In the genomic region with DNA sequence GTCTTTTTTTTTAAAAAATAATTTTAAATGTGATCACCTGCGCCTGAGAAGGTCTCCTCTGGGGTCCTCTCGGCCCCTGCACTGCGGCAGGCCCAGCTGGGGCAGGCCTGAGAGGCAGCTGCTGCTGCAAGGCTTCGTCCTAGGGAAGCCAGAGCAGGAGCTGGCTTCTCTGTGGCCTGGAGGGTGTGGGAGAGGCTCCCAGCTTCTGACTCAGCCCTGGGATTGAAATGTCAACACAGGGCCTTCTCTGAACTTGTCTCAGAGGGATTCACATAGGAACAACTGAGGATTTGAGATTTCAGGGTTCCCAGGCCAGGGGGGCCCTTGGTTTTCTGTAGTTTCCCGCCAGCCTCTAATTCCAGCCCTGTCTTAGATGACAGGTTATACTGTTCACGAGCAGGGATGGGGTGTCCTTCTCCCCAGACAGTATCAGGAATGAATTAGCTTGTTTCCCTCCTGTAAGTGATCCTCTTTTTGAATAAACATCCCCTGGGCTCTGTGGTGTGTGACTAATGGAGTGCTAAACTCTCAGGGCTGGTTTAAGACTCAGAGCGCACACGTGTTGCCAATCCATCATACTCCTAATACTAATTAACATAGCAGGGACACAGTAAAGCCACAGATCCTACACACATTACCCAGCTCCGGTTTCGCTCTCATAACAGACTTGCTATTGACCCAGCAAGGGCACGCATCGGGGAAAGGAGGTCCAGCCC, we compare ENCODE assay signal across 17 mouse cellular contexts. TPM values are rescaled to one million over a fixed set of nuclear protein-coding genes. Genes with fewer than 3 reads are reported as not detected.
A peak's percentile ranks its signal among the peaks of the same experiment; 100 is the strongest.
DNase-seq lines count a peak whose midpoint lies in the region; ATAC-seq and TF ChIP-seq lines count a peak whose summit lies in the region.
"Had no signal": no experiment of that assay in that cellular context is flagged by ENCODE, and none has a peak within 500 bp of the region (broad histone marks: within the 10 kb centered on the region; RNA-seq: fewer than 3 reads in every experiment).

No protein-coding gene starts in this region.

- no peak overlapping the region for H3K4me2 ChIP-seq in neural tube, embryonic 15.5 days
- peak overlapping the region; percentile 22; the same call in 1 of the 2 replicates for H3K4me2 ChIP-seq in limb, embryonic 13.5 days (replicated peaks)
- H3K4me2 ChIP-seq in stomach, postnatal 0 days (replicated peaks; ENCODE audit: low read depth): no peak overlapping the region
- H3K4me2 ChIP-seq: heart, embryonic 13.5 days; liver, embryonic 11.5 days; midbrain, embryonic 12.5 days had no signal

- ATAC-seq in neural tube, embryonic 15.5 days (ENCODE audit: low FRiP score): no peak
- peak; percentile 88 for ATAC-seq in limb, embryonic 13.5 days (ENCODE audit: low FRiP score, low read depth)
- ATAC-seq in stomach, postnatal 0 days (ENCODE audit: low FRiP score, low TSS enrichment): peak; percentile 65; the same call in 1 of the 2 replicates
- ATAC-seq: hindbrain, embryonic 16.5 days had no signal

- no peak overlapping the region for H3K4me3 ChIP-seq in gastrocnemius, adult 2 months
- H3K4me3 ChIP-seq in neural tube, embryonic 15.5 days (replicated peaks): no peak overlapping the region
- no peak overlapping the region for H3K4me3 ChIP-seq in limb, embryonic 13.5 days
- no peak overlapping the region for H3K4me3 ChIP-seq in stomach, postnatal 0 days (ENCODE audit: low read depth, low read length)
- H3K4me3 ChIP-seq: heart, embryonic 13.5 days; midbrain, embryonic 12.5 days had no signal

- no peaks in the 10 kb centered on the region for H3K9me3 ChIP-seq in neural tube, embryonic 15.5 days (replicated peaks)
- H3K9me3 ChIP-seq in limb, embryonic 13.5 days: no peaks in the 10 kb centered on the region
- no peaks in the 10 kb centered on the region for H3K9me3 ChIP-seq in stomach, postnatal 0 days (ENCODE audit: control insufficient read depth, low read length)
- H3K9me3 ChIP-seq: heart, embryonic 13.5 days; midbrain, embryonic 12.5 days had no signal

- no peaks in the 10 kb centered on the region for H3K27me3 ChIP-seq in neural tube, embryonic 15.5 days (replicated peaks)
- H3K27me3 ChIP-seq in limb, embryonic 13.5 days: 0 out of 2 replicates have a peak, but pooled peaks cover 10% of the 10 kb centered on the region
- no peaks in the 10 kb centered on the region for H3K27me3 ChIP-seq in stomach, postnatal 0 days (ENCODE audit: control insufficient read depth, insufficient read depth, low read length)
- H3K27me3 ChIP-seq: midbrain, embryonic 12.5 days had no signal

- intact Hi-C loops in gastrocnemius, adult 2 months (cut with DNase I): no loop called here
- intact Hi-C loops in heart, postnatal 36 days (cut with DNase I): no loop called here

- peaks cover 5% of the 10 kb centered on the region; the same call in 1 of the 2 replicates for H3K4me1 ChIP-seq in neural tube, embryonic 15.5 days
- H3K4me1 ChIP-seq in limb, embryonic 13.5 days: peaks cover 15% of the 10 kb centered on the region
- no peaks in the 10 kb centered on the region for H3K4me1 ChIP-seq in stomach, postnatal 0 days (replicated peaks; ENCODE audit: control insufficient read depth, insufficient read depth)
- H3K4me1 ChIP-seq: heart, embryonic 13.5 days; midbrain, embryonic 12.5 days had no signal

- peak; percentile 39 for DNase-seq in gastrocnemius, adult 2 months
- no peak for DNase-seq in gastrocnemius, adult 18-20 months (ENCODE audit: low spot score)
- DNase-seq in neural tube, embryonic 10.5 days (ENCODE audit: extremely low spot score, low spot score): peak; percentile 32
- no peak for DNase-seq in stomach, postnatal 0 days (ENCODE audit: low spot score)
- no peak for DNase-seq in right cerebral cortex, postnatal 25 days
- no peak for DNase-seq in heart, postnatal 36 days
- DNase-seq: cerebellum, adult 18-20 months; kidney, postnatal 14 days; lung, postnatal 10 days; thymus, postnatal 36 days had no signal

- TF ChIP-seq EP300 in stomach, postnatal 0 days (optimal IDR thresholded peaks at IDR 0.05): no peak

- no peaks in the 10 kb centered on the region for H3K36me3 ChIP-seq in neural tube, embryonic 15.5 days
- H3K36me3 ChIP-seq in limb, embryonic 13.5 days: no peaks in the 10 kb centered on the region
- no peaks in the 10 kb centered on the region for H3K36me3 ChIP-seq in stomach, postnatal 0 days (ENCODE audit: control insufficient read depth, insufficient read depth, low read length)
- H3K36me3 ChIP-seq: heart, embryonic 13.5 days; midbrain, embryonic 12.5 days had no signal

- no peak for TF ChIP-seq CTCF in gastrocnemius, adult 2 months (IDR thresholded peaks at IDR 0.05)
- TF ChIP-seq CTCF in stomach, postnatal 0 days (IDR thresholded peaks at IDR 0.05; ENCODE audit: low read depth): no peak

- 60% methylated on average over 12 of the region's 12 CpGs for WGBS in neural tube, embryonic 15.5 days
- 17% methylated on average over 12 of the region's 12 CpGs for WGBS in limb, embryonic 13.5 days
- WGBS in stomach, postnatal 0 days: 34% methylated on average over 12 of the region's 12 CpGs

- no peak overlapping the region; the same call in 1 of the 2 replicates for H3K27ac ChIP-seq in gastrocnemius, adult 2 months
- no peak overlapping the region for H3K27ac ChIP-seq in neural tube, embryonic 15.5 days (replicated peaks)
- H3K27ac ChIP-seq in limb, embryonic 13.5 days: peak overlapping the region; percentile 29; the same call in 1 of the 2 replicates
- no peak overlapping the region for H3K27ac ChIP-seq in stomach, postnatal 0 days (replicated peaks)
- H3K27ac ChIP-seq: heart, embryonic 13.5 days; midbrain, embryonic 12.5 days had no signal

- H3K9ac ChIP-seq in neural tube, embryonic 15.5 days (replicated peaks): no peak overlapping the region
- H3K9ac ChIP-seq in limb, embryonic 13.5 days: no peak overlapping the region
- H3K9ac ChIP-seq in stomach, postnatal 0 days (ENCODE audit: low read length): no peak overlapping the region
- H3K9ac ChIP-seq: heart, embryonic 13.5 days; midbrain, embryonic 12.5 days had no signal

RNA-seq across cellular contexts. Expression of a gene that starts 18.0 kb away (rescaled TPM):
- 1 to 10 TPM; 4.5 to 8.8 TPM for total RNA-seq in gastrocnemius, adult 2 months (2021)
- 1 to 10 TPM; 4.9 to 5.8 TPM for total RNA-seq in gastrocnemius, adult 18-20 months (2021)
- polyA plus RNA-seq in neural tube, embryonic 15.5 days (2015; fragmentation: Nextera tagmentation; extraction: Ambion mirVana): 0.27 and 6.4 TPM in 2 replicates
- 21.9 and 22.6 TPM in 2 replicates for polyA plus RNA-seq in limb, embryonic 13.5 days (2015; fragmentation: Nextera tagmentation; extraction: Ambion mirVana)
- 1.2 and 1.3 TPM in 2 replicates for polyA plus RNA-seq in stomach, postnatal 0 days (2015; fragmentation: Nextera tagmentation; extraction: Ambion mirVana)
- total RNA-seq in heart, postnatal 36 days (2021): not detected
- total RNA-seq: MEL had no signal
- polyA plus RNA-seq: hindbrain, embryonic 16.5 days had no signal

RNA-seq across cellular contexts. Expression of a gene that starts 44.1 kb away (rescaled TPM):
- not detected for total RNA-seq in gastrocnemius, adult 2 months (2021)
- not detected for total RNA-seq in gastrocnemius, adult 18-20 months (2021)
- polyA plus RNA-seq in neural tube, embryonic 15.5 days (2015; fragmentation: Nextera tagmentation; extraction: Ambion mirVana): 1.8 and 1.9 TPM in 2 replicates
- polyA plus RNA-seq in limb, embryonic 13.5 days (2015; fragmentation: Nextera tagmentation; extraction: Ambion mirVana): 0.22 and 0.34 TPM in 2 replicates
- 0.07 and 0.16 TPM in 2 replicates for polyA plus RNA-seq in stomach, postnatal 0 days (2015; fragmentation: Nextera tagmentation; extraction: Ambion mirVana)
- total RNA-seq in heart, postnatal 36 days (2021): not detected
- total RNA-seq: MEL had no signal

Comparison
In these comparisons a context has a peak if more than half of its experiments do, and no peak if none do; other contexts are left out.
1. DNase-seq: peak in gastrocnemius, adult 2 months (single experiment) and neural tube, embryonic 10.5 days (single experiment); none in gastrocnemius, adult 18-20 months (single experiment), stomach, postnatal 0 days (single experiment), right cerebral cortex, postnatal 25 days (single experiment) and heart, postnatal 36 days (0 of 2).
2. RNA of a gene that starts 18.0 kb away (total RNA-seq): 4.5 to 8.8 TPM in gastrocnemius, adult 2 months and 4.9 to 5.8 TPM in gastrocnemius, adult 18-20 months; not detected in heart, postnatal 36 days; every median in the first group is over 4 times any median in the second.